ENCODE assay signal across 1 mouse cellular context in the genomic region with DNA sequence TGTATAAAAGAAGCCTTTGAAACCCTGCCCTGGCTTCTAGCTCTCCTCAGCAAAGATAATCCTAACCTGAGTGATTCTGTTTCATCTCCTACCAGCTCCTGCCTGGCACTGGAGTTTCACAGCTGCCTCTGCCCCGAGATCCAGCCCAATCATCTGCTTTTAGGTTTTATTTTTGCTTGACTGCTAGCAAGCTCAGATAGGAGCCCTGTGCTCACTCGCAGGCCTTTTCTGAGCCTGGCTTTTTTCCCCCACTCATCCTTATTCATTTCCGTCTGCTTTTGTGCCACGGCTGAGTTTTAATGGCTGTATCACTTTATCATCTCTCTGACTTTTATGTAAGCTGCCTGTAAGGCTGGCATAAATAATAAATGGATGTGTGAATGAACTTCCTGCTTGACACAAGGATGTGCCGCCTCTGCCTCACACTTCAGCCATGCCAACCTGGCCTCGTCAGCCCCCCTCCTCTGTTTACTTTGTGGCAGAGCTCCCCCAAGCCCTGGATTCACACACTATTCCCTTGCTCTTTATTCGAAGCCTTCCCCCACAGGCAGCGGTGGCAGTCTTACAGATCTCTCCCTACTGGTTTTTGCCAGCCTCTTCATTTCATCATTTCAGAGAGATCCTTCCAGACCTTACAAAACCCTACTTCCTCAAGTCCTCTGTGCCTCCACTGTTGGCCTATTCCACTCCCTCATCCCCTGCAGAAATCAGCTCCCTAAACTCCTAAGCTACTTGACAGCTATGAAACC.
TF ChIP-seq lines count a peak whose summit lies in the region.

No protein-coding gene starts in this region.

TF ChIP-seq in CH12.LX, 34 proteins besides CTCF, POLR2A, EP300 and RAD21:
- TF ChIP-seq ZC3H11A (IDR thresholded peaks at IDR 0.05; ENCODE audit: low read depth, low read length) (no peak), MAZ (IDR thresholded peaks at IDR 0.05; ENCODE audit: low read depth, low read length) (no peak), TCF12 (IDR thresholded peaks at IDR 0.05; ENCODE audit: low read depth, low read length) (no peak)
TF ChIP-seq in CH12.LX: peak in this region for 0.
